Mouse (Mus musculus) megakaryocyte progenitor cell, adult 5-6 weeks (primary cell): ENCODE measurements around the gene Gpc1. TPM values are rescaled to one million over a fixed set of nuclear protein-coding genes. Genes with fewer than 3 reads are reported as not detected.

ENCODE experiments used
- ATAC-seq: replicated peaks from 2 replicates; pipeline ENCODE4 v1.8.0; 2016; ENCODE audit warnings: mild to moderate bottlenecking, moderate TSS enrichment, inconsistent platforms; ENCODE audit not compliant: poor library complexity
- total RNA-seq, 2 experiments: library from RNA; stranded (forward) in 1 of 2; stranded (reverse) in 1 of 2; fragments of 157-497, 149-512 nt in 1 of 2; fragments of 200-1000 nt in 1 of 2; gene quantifications; 2 replicates each; pipeline versions ENCODE4 v1.2.3 to v1.2.4; 2015 to 2017

Gpc1 gene
- total RNA-seq (2015) (41.5 and 51.3 TPM in 2 replicates), total RNA-seq (2017) (58.8 and 70.5 TPM in 2 replicates)

- ATAC-seq = peak; percentile 51
Observed at GRCm38 (mm10) chr1:92831188-92832001, at the start of gene Gpc1. Gene Gpc1 (plus strand): TSS chr1:92831645.

GRCm38 (mm10) chr1:92781862-92782261, 49.6 kb upstream of the Gpc1 start:
- ATAC-seq = no peak

- ATAC-seq = no peak
Observed at GRCm38 (mm10) chr1:92782587-92782986, 48.9 kb upstream of the Gpc1 start.

GRCm38 (mm10) chr1:92787221-92787620, 44.2 kb upstream of the Gpc1 start:
- no peak for ATAC-seq

GRCm38 (mm10) chr1:92788049-92788448, 43.4 kb upstream of the Gpc1 start:
- ATAC-seq = no peak

GRCm38 (mm10) chr1:92790628-92791027, 40.8 kb upstream of the Gpc1 start:
- no peak for ATAC-seq

- peak; percentile 60 for ATAC-seq
Observed at GRCm38 (mm10) chr1:92791070-92791831, 40.2 kb upstream of the Gpc1 start.

- ATAC-seq = no peak
Observed at GRCm38 (mm10) chr1:92793781-92794180, 37.7 kb upstream of the Gpc1 start.

- peak; percentile 52 for ATAC-seq
Observed at GRCm38 (mm10) chr1:92798425-92798824, 33.0 kb upstream of the Gpc1 start.

GRCm38 (mm10) chr1:92799653-92800052, 31.8 kb upstream of the Gpc1 start:
- ATAC-seq = peak; percentile 79

- 0 out of 2 replicates have a peak, but pooled peaks have one; percentile 24 for ATAC-seq
Observed at GRCm38 (mm10) chr1:92802362-92802761, 29.1 kb upstream of the Gpc1 start.

- no peak for ATAC-seq
Observed at GRCm38 (mm10) chr1:92803376-92803775, 28.1 kb upstream of the Gpc1 start.

- ATAC-seq = no peak
Observed at GRCm38 (mm10) chr1:92805181-92805580, 26.3 kb upstream of the Gpc1 start.

GRCm38 (mm10) chr1:92805836-92806235, 25.6 kb upstream of the Gpc1 start:
- ATAC-seq = no peak

GRCm38 (mm10) chr1:92806720-92807119, 24.7 kb upstream of the Gpc1 start:
- ATAC-seq = no peak

GRCm38 (mm10) chr1:92809621-92810020, 21.8 kb upstream of the Gpc1 start:
- ATAC-seq = no peak

- ATAC-seq = no peak
Observed at GRCm38 (mm10) chr1:92814319-92814718, 17.1 kb upstream of the Gpc1 start.

GRCm38 (mm10) chr1:92815100-92815499, 16.3 kb upstream of the Gpc1 start:
- ATAC-seq = no peak

GRCm38 (mm10) chr1:92815756-92816294, 15.6 kb upstream of the Gpc1 start:
- ATAC-seq = peak; percentile 31; the same call in 1 of the 2 replicates

GRCm38 (mm10) chr1:92830626-92831187, 738 bp upstream of the Gpc1 start:
- no peak for ATAC-seq
